Comparison of ENCODE assay signal across 7 mouse cellular contexts in genomic region chr1:12633049-12633448, GRCm38 (mm10).
ATAC-seq and TF ChIP-seq lines count a peak whose summit lies in the region.
"Had no signal": no experiment of that assay in that cellular context is flagged by ENCODE, and none has a peak within 500 bp of the region (broad histone marks: within the 10 kb centered on the region; RNA-seq: fewer than 3 reads in every experiment).

No protein-coding gene starts in this region.

- no peak overlapping the region for H3K4me2 ChIP-seq in myocyte (ENCODE audit: low read depth)

- no peak for TF ChIP-seq POLR2A in myocyte (IDR thresholded peaks at IDR 0.05; ENCODE audit: insufficient read length, low read depth)

- H3K79me2 ChIP-seq in myocyte (ENCODE audit: control insufficient read depth, insufficient read depth) = no peaks in the 10 kb centered on the region

- H3K36me3 ChIP-seq in myocyte (ENCODE audit: control insufficient read depth, insufficient read depth) = no peaks in the 10 kb centered on the region
- H3K36me3 ChIP-seq: G1E had no signal

- no peak overlapping the region for H3K4me3 ChIP-seq in myocyte

- H3ac ChIP-seq in myocyte (ENCODE audit: control insufficient read depth, insufficient read length) = no peak overlapping the region

- ATAC-seq in erythroid progenitor cell, adult 5-6 weeks (replicated peaks; ENCODE audit: low FRiP score, poor library complexity, severe bottlenecking) = no peak
- ATAC-seq: activated CD4-positive, CD25-positive, alpha-beta regulatory T cell, adult 4 months; CD4-positive, CD25-positive, alpha-beta regulatory T cell, adult 4 months; Patski had no signal

- no peaks in the 10 kb centered on the region for H3K27me3 ChIP-seq in myocyte (ENCODE audit: control insufficient read depth, insufficient read depth, insufficient read length)
- H3K27me3 ChIP-seq: CH12.LX, Patski had no signal

TF ChIP-seq in myocyte, 11 proteins besides CTCF, POLR2A, EP300 and RAD21:
- TF ChIP-seq CEBPB (IDR thresholded peaks at IDR 0.05; ENCODE audit: insufficient read depth, poor library complexity, severe bottlenecking) (no peak), SRF (IDR thresholded peaks at IDR 0.05; ENCODE audit: control insufficient read depth, insufficient read length, low read depth) (no peak), MYOG (IDR thresholded peaks at IDR 0.05; ENCODE audit: control insufficient read depth in 1 of 3, insufficient read depth in 1 of 3, insufficient read length in 2 of 3, low read depth in 2 of 3) (peak in 1 of 3 experiments; percentile 53), MYOD1 (IDR thresholded peaks at IDR 0.05; ENCODE audit: control insufficient read depth in 1 of 3, insufficient read length in 2 of 3, low read depth in 2 of 3) (peak in 2 of 3 experiments; percentile 59 to 82)
